Mouse (Mus musculus) layer of hippocampus, adult 2 months (tissue): ENCODE data around the gene Nr3c2. TPM values are rescaled to one million over a fixed set of nuclear protein-coding genes. Genes with fewer than 3 reads are reported as not detected.
A peak's percentile ranks its signal among the peaks of the same experiment; 100 is the strongest.

Experiments
- DNase-seq, 2 experiments: peaks; one replicate each; pipeline ENCODE4 v3.0.0; 2022; ENCODE audit warnings: low spot score in 2 of 2
- H3K27ac ChIP-seq: fragments of 200-600 bp; 2 replicates; pipeline ENCODE4 v1.8.1; 2022
- H3K4me3 ChIP-seq: fragments of 200-600 bp; 2 replicates; pipeline ENCODE4 v1.8.1; 2022; ENCODE audit warnings: mild to moderate bottlenecking
- CTCF ChIP-seq: fragments of 200-600 bp; conservative IDR thresholded peaks from 2 replicates; pipeline ENCODE4 v1.8.1; 2022; ENCODE audit warnings: antibody characterized with exemption, mild to moderate bottlenecking, moderate library complexity
- total RNA-seq, 2 experiments: library from RNA; stranded (reverse); gene quantifications; 2 replicates each; pipeline ENCODE4 v1.2.3; 2021

Gene Nr3c2
- total RNA-seq, 2 experiments from 2014 or later, result 153 to 168 TPM

DNA sequence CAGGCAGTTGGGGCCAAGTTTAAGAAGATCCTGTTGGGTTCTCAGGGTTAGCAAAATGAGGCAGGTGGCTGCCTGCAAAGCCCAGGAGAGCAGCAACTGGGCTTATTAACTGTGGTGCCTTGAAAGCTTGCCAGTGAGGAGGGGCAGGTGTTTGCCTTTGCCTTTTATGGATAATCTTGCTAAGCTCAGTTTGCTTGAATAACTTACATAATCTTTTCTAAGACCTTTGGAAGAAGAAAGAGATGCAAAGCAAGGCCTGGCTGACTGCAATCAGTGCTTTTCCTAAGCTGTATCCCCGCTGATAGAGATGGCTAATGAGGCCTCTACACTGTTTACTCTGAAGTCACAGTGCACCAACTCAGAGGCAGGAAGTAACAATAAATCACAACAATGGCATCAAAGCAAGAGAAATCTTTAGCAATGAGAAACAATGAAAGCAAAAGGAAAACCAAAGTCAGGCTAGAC is 368.7 kb downstream of the Nr3c2 start:
- no peak for TF ChIP-seq CTCF
- H3K4me3 ChIP-seq, result no peak overlapping the region
- no peak for DNase-seq
- peak overlapping the region; percentile 55; the same call in 1 of the 2 replicates for H3K27ac ChIP-seq

DNA sequence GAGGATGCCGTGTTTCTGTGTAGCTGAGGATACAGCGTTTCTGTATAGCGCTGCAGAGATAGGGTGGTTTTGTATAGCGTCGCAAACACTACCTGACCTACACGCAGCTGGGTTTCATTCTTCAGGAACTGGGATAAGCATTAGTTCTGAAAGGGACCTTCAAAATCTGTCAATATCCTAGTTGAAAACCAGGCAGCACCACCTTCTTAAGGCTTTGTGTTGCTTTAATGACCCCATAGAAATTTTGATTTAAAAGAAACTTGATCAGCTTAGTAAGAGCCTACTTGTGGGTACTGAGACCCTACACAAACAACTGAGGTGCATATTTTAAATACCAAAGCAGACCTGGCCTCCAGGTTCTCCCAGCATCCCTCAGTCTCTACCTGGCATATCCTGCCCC is 372.9 kb downstream of the Nr3c2 start:
- no peak for TF ChIP-seq CTCF
- no peak overlapping the region for H3K27ac ChIP-seq
- no peak for DNase-seq
- no peak overlapping the region for H3K4me3 ChIP-seq

DNA sequence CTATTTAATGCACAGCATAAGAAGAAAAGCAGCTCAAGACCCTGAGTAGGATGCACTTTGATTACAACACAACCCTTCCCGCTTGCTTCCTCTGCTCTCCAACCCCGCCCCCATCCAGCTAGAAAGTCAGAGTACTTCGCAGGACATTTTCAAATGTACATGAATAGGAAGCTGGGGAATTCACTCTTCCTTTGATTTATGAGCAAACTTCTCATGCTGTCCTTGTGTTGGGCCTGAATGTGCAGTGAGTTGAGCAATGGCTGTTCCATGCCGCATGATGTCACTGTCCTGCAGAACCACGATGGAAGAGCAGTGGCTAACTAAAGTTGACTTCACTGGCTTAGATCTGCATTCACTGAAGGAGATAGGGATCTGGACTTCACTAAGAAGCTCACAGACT is 376.3 kb downstream of the Nr3c2 start:
- Histone ChIP-seq H3K27ac (no peak overlapping the region), H3K4me3 (no peak overlapping the region)
- no peak for DNase-seq
- TF ChIP-seq CTCF, result no peak

GRCm38 (mm10) chr8:77276827-77277226 is 377.6 kb downstream of the Nr3c2 start:
- no peak for DNase-seq
- Histone ChIP-seq H3K4me3 (no peak overlapping the region), H3K27ac (no peak overlapping the region)
- no peak for TF ChIP-seq CTCF

DNA sequence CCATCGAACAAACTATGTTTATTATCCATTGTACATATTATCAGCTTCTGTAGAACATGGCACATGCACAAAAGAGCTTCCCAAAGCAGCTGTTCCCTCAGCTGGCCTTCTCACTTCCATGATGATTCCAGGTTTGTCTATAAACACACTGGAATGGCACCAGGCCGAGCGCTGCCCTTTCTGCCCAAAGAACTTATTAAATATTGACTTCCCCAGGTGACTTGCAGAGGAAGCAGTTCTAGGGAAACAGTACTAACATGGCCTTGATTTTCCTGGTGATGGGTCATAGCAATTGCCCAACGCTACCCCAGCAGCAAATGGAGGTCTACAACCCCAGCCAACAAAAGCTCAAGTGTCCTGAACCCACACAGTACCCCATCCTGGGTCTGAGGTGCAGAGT is 379.0 kb downstream of the Nr3c2 start:
- H3K27ac ChIP-seq, result no peak overlapping the region
- TF ChIP-seq CTCF, result no peak
- no peak for DNase-seq
- H3K4me3 ChIP-seq, result no peak overlapping the region

GRCm38 (mm10) chr8:77279977-77280376 is 380.7 kb downstream of the Nr3c2 start:
- no peak overlapping the region for H3K27ac ChIP-seq
- DNase-seq, result no peak
- H3K4me3 ChIP-seq, result no peak overlapping the region
- TF ChIP-seq CTCF, result no peak

DNA sequence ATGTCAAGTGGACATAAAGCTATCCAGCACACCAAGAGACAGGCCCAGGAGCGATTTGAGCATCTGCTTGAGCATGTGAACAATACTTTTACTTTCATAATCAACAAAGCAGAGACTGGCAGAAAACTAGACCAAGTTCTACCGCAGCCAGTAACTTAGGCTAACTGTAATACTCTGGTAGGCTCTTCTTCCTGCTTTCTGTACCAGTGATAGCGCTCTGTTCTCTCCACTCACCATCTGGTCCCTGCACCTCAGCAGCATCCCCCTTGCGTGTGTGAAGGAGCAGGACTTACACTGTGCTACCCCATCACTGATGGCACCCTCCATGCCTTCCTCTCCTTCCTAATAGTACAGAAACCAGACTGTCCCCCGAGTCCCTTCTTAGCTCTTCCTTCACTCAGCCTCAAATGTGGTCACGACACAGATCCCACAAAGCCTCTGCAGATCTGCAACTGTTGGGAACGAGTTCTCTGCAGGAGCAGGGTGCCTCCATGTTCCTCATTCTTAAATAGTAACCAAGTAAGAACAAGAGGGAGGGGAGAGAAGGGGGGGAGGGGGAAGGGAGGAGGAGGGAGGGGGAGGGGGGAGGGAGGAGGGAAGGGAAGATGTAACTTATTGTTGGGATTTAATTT is 383.5 kb downstream of the Nr3c2 start:
- Histone ChIP-seq H3K4me3 (no peak overlapping the region), H3K27ac (no peak overlapping the region)
- DNase-seq, result no peak
- no peak for TF ChIP-seq CTCF

DNA sequence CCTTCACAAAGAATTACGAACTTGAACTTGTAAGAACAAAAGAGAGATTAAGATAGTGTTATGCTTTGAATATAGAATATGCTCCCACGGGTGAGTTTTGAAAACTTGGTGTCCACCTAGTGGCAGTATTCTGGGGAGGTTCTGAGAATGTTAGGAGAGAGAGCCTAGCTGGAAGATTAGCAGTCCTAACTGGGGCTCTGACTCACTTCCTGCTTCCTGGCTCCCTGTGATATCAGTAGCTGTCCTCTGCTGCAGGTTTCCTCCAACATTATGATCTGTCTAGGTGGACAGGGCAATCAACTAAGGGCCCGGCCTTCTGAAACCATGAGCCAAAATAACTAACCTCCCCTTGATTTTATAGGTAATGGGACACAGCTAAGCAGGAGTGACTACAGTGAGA is 385.2 kb downstream of the Nr3c2 start:
- no peak for DNase-seq
- Histone ChIP-seq H3K27ac (no peak overlapping the region), H3K4me3 (no peak overlapping the region)
- TF ChIP-seq CTCF, result peak; percentile 30

GRCm38 (mm10) chr8:77288065-77288464 is 388.8 kb downstream of the Nr3c2 start:
- DNase-seq, result no peak
- no peak for TF ChIP-seq CTCF
- Histone ChIP-seq H3K27ac (no peak overlapping the region), H3K4me3 (no peak overlapping the region)

DNA sequence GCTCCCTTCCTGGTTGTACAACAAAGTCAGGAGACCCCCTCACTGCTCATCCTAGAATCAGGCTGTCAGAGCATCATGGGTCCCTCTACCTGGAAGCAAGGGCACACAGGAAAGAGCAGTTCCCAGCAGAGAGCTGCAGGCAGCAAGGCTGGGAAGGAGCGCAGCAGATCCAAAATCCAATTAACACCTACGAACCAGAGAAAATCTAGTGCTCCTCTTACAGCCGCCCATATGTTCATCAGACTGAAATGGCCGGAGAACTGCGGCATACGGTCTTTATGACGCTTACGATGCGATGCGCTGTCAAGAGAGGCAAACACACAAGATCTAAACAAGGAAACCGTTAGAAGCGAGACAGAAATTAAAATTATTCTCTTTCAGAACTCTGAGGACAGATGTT is 389.2 kb downstream of the Nr3c2 start:
- Histone ChIP-seq H3K27ac (no peak overlapping the region), H3K4me3 (no peak overlapping the region)
- DNase-seq, result no peak
- no peak for TF ChIP-seq CTCF

GRCm38 (mm10) chr8:77292120-77292519 is 392.9 kb downstream of the Nr3c2 start:
- no peak for DNase-seq
- TF ChIP-seq CTCF, result no peak
- Histone ChIP-seq H3K4me3 (no peak overlapping the region), H3K27ac (peak overlapping the region; percentile 77; the same call in 1 of the 2 replicates)

DNA sequence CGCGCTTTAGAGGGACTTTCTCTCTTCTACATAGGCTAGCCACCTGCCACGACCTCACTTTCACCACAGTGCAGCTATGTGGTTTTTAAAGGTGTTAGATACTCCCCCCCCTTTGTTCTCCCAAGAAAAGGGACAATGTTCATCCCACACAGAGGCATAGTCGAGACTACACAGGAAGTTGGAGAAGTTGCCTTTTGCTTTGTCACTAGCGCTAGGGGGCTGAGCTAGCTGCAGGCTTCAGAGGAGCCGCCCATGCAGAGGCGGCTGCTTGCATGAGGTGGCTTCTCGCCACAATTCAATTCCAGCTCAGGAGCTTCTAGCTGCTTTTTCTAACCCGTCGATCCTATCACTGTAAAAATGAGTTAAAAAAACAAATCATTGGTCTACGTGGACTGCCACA is 393.4 kb downstream of the Nr3c2 start:
- TF ChIP-seq CTCF, result peak; percentile 39
- no peak for DNase-seq
- peak overlapping the region; percentile 77 for H3K27ac ChIP-seq
- no peak overlapping the region for H3K4me3 ChIP-seq

DNA sequence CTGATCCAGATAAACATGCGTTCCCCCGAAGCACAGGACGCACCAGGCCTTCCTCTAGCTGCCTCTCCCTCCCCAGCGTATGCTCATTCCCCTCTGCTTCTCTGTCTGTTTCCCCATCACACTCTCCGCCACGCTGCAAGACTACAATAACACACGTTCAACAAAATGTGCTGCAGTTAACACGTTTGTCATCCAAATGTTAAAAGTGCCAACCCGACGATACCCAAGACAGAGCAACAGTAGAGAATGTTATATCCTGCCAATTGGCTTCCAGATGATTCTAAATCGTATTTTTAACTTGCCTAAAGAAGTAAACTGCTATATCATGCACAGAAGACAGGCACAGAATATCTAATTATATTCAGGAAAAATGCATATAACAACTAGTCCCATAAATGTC is 395.4 kb downstream of the Nr3c2 start:
- no peak for DNase-seq
- Histone ChIP-seq H3K4me3 (no peak overlapping the region), H3K27ac (peak overlapping the region; percentile 46; the same call in 1 of the 2 replicates)
- no peak for TF ChIP-seq CTCF
